Mouse (Mus musculus): Measurements from ENCODE around the gene Ran. TPM values are rescaled to one million over a fixed set of nuclear protein-coding genes. Genes with fewer than 3 reads are reported as not detected.

The Ran gene
- polyA plus RNA-seq, 1 experiment from 2014 or later, result 499 TPM

GRCm38 (mm10) chr5:129045641-129046580 is 26.0 kb downstream of the Ran start:
- WGBS (ENCODE audit: insufficient replicate concordance), result 61% methylated on average over 26 of the region's 26 CpGs
- H3K4me1 ChIP-seq (ENCODE audit: control insufficient read depth, insufficient read depth, low read length), result no peaks in the 10 kb centered on the region
- H3K27me3 ChIP-seq (ENCODE audit: control insufficient read depth, insufficient read depth, low read length), result no peaks in the 10 kb centered on the region
- ATAC-seq (replicated peaks; ENCODE audit: insufficient number of reproducible peaks, low FRiP score, low TSS enrichment), result no peak
- no peak overlapping the region for H3K4me3 ChIP-seq (ENCODE audit: low read depth, low read length)
- no peaks in the 10 kb centered on the region for H3K9me3 ChIP-seq (replicated peaks; ENCODE audit: control insufficient read depth, low read length)
- H3K4me2 ChIP-seq, result no peak overlapping the region
- no peaks in the 10 kb centered on the region for H3K36me3 ChIP-seq (ENCODE audit: control insufficient read depth, insufficient read depth, low read length)
- H3K9ac ChIP-seq (ENCODE audit: low read depth, low read length), result no peak overlapping the region
- no peak overlapping the region for H3K27ac ChIP-seq (ENCODE audit: low read depth, low read length)

GRCm38 (mm10) chr5:129049372-129049771 is 29.5 kb downstream of the Ran start:
- Histone ChIP-seq H3K36me3 (ENCODE audit: control insufficient read depth, insufficient read depth, low read length) (no peaks in the 10 kb centered on the region), H3K9ac (ENCODE audit: low read depth, low read length) (no peak overlapping the region), H3K27ac (ENCODE audit: low read depth, low read length) (no peak overlapping the region), H3K27me3 (ENCODE audit: control insufficient read depth, insufficient read depth, low read length) (no peaks in the 10 kb centered on the region), H3K9me3 (replicated peaks; ENCODE audit: control insufficient read depth, low read length) (no peaks in the 10 kb centered on the region), H3K4me1 (ENCODE audit: control insufficient read depth, insufficient read depth, low read length) (no peaks in the 10 kb centered on the region), H3K4me2 (no peak overlapping the region), H3K4me3 (ENCODE audit: low read depth, low read length) (no peak overlapping the region)
- 80% methylated on average over 9 of the region's 9 CpGs for WGBS (ENCODE audit: insufficient replicate concordance)
- no peak for ATAC-seq (replicated peaks; ENCODE audit: insufficient number of reproducible peaks, low FRiP score, low TSS enrichment)

GRCm38 (mm10) chr5:129051910-129052309 is 32.0 kb downstream of the Ran start:
- no peaks in the 10 kb centered on the region for H3K36me3 ChIP-seq (ENCODE audit: control insufficient read depth, insufficient read depth, low read length)
- H3K4me3 ChIP-seq (ENCODE audit: low read depth, low read length), result no peak overlapping the region
- 75% methylated on average over 3 of the region's 3 CpGs for WGBS (ENCODE audit: insufficient replicate concordance)
- H3K9me3 ChIP-seq (replicated peaks; ENCODE audit: control insufficient read depth, low read length), result no peaks in the 10 kb centered on the region
- no peak overlapping the region for H3K4me2 ChIP-seq
- H3K9ac ChIP-seq (ENCODE audit: low read depth, low read length), result no peak overlapping the region
- H3K27me3 ChIP-seq (ENCODE audit: control insufficient read depth, insufficient read depth, low read length), result no peaks in the 10 kb centered on the region
- ATAC-seq (replicated peaks; ENCODE audit: insufficient number of reproducible peaks, low FRiP score, low TSS enrichment), result no peak
- H3K27ac ChIP-seq (ENCODE audit: low read depth, low read length), result no peak overlapping the region
- no peaks in the 10 kb centered on the region for H3K4me1 ChIP-seq (ENCODE audit: control insufficient read depth, insufficient read depth, low read length)

- H3K36me3 ChIP-seq (ENCODE audit: control insufficient read depth, insufficient read depth, low read length), result no peaks in the 10 kb centered on the region
- H3K27ac ChIP-seq (ENCODE audit: low read depth, low read length), result no peak overlapping the region
- 45% methylated on average over 20 of the region's 20 CpGs for WGBS (ENCODE audit: insufficient replicate concordance)
- no peak overlapping the region for H3K9ac ChIP-seq (ENCODE audit: low read depth, low read length)
- H3K4me3 ChIP-seq (ENCODE audit: low read depth, low read length), result no peak overlapping the region
- H3K4me1 ChIP-seq (ENCODE audit: control insufficient read depth, insufficient read depth, low read length), result no peaks in the 10 kb centered on the region
- H3K9me3 ChIP-seq (replicated peaks; ENCODE audit: control insufficient read depth, low read length), result no peaks in the 10 kb centered on the region
- no peaks in the 10 kb centered on the region for H3K27me3 ChIP-seq (ENCODE audit: control insufficient read depth, insufficient read depth, low read length)
- ATAC-seq (replicated peaks; ENCODE audit: insufficient number of reproducible peaks, low FRiP score, low TSS enrichment), result no peak
- H3K4me2 ChIP-seq, result no peak overlapping the region
These were observed 32.9 kb downstream of the Ran start for GRCm38 (mm10) chr5:129052636-129053355.

GRCm38 (mm10) chr5:129054675-129055284 is 34.9 kb downstream of the Ran start:
- no peaks in the 10 kb centered on the region for H3K36me3 ChIP-seq (ENCODE audit: control insufficient read depth, insufficient read depth, low read length)
- no peaks in the 10 kb centered on the region for H3K4me1 ChIP-seq (ENCODE audit: control insufficient read depth, insufficient read depth, low read length)
- no peak overlapping the region for H3K27ac ChIP-seq (ENCODE audit: low read depth, low read length)
- H3K4me3 ChIP-seq (ENCODE audit: low read depth, low read length), result no peak overlapping the region
- no peaks in the 10 kb centered on the region for H3K27me3 ChIP-seq (ENCODE audit: control insufficient read depth, insufficient read depth, low read length)
- H3K4me2 ChIP-seq, result no peak overlapping the region
- no peak for ATAC-seq (replicated peaks; ENCODE audit: insufficient number of reproducible peaks, low FRiP score, low TSS enrichment)
- no peaks in the 10 kb centered on the region for H3K9me3 ChIP-seq (replicated peaks; ENCODE audit: control insufficient read depth, low read length)
- 72% methylated on average over 9 of the region's 9 CpGs for WGBS (ENCODE audit: insufficient replicate concordance)
- H3K9ac ChIP-seq (ENCODE audit: low read depth, low read length), result no peak overlapping the region

- no peaks in the 10 kb centered on the region for H3K9me3 ChIP-seq (replicated peaks; ENCODE audit: control insufficient read depth, low read length)
- no peak overlapping the region for H3K27ac ChIP-seq (ENCODE audit: low read depth, low read length)
- no peaks in the 10 kb centered on the region for H3K4me1 ChIP-seq (ENCODE audit: control insufficient read depth, insufficient read depth, low read length)
- H3K27me3 ChIP-seq (ENCODE audit: control insufficient read depth, insufficient read depth, low read length), result peaks cover 12% of the 10 kb centered on the region; the same call in 1 of the 2 replicates
- H3K36me3 ChIP-seq (ENCODE audit: control insufficient read depth, insufficient read depth, low read length), result no peaks in the 10 kb centered on the region
- ATAC-seq (replicated peaks; ENCODE audit: insufficient number of reproducible peaks, low FRiP score, low TSS enrichment), result no peak
- H3K4me3 ChIP-seq (ENCODE audit: low read depth, low read length), result no peak overlapping the region
- no peak overlapping the region for H3K9ac ChIP-seq (ENCODE audit: low read depth, low read length)
- 80% methylated on average over 3 of the region's 3 CpGs for WGBS (ENCODE audit: insufficient replicate concordance)
- H3K4me2 ChIP-seq, result no peak overlapping the region
These were observed 39.2 kb downstream of the Ran start for GRCm38 (mm10) chr5:129059116-129059515.

- Histone ChIP-seq H3K4me3 (ENCODE audit: low read depth, low read length) (no peak overlapping the region), H3K4me1 (ENCODE audit: control insufficient read depth, insufficient read depth, low read length) (no peaks in the 10 kb centered on the region), H3K27me3 (ENCODE audit: control insufficient read depth, insufficient read depth, low read length) (peaks cover 12% of the 10 kb centered on the region; the same call in 1 of the 2 replicates), H3K9ac (ENCODE audit: low read depth, low read length) (no peak overlapping the region), H3K9me3 (replicated peaks; ENCODE audit: control insufficient read depth, low read length) (no peaks in the 10 kb centered on the region), H3K36me3 (ENCODE audit: control insufficient read depth, insufficient read depth, low read length) (no peaks in the 10 kb centered on the region), H3K27ac (ENCODE audit: low read depth, low read length) (no peak overlapping the region), H3K4me2 (no peak overlapping the region)
- no peak for ATAC-seq (replicated peaks; ENCODE audit: insufficient number of reproducible peaks, low FRiP score, low TSS enrichment)
- WGBS (ENCODE audit: insufficient replicate concordance), result 23% methylated on average over 13 of the region's 13 CpGs
These were observed 41.7 kb downstream of the Ran start for GRCm38 (mm10) chr5:129061579-129061978.

- Histone ChIP-seq H3K9me3 (replicated peaks; ENCODE audit: control insufficient read depth, low read length) (no peaks in the 10 kb centered on the region), H3K4me2 (peak overlapping the region; percentile 49), H3K4me3 (ENCODE audit: low read depth, low read length) (no peak overlapping the region), H3K27me3 (ENCODE audit: control insufficient read depth, insufficient read depth, low read length) (peaks cover 12% of the 10 kb centered on the region; the same call in 1 of the 2 replicates), H3K27ac (ENCODE audit: low read depth, low read length) (no peak overlapping the region), H3K9ac (ENCODE audit: low read depth, low read length) (no peak overlapping the region), H3K4me1 (ENCODE audit: control insufficient read depth, insufficient read depth, low read length) (no peaks in the 10 kb centered on the region), H3K36me3 (ENCODE audit: control insufficient read depth, insufficient read depth, low read length) (no peaks in the 10 kb centered on the region)
- WGBS (ENCODE audit: insufficient replicate concordance), result 14% methylated on average over 21 of the region's 21 CpGs
- no peak for ATAC-seq (replicated peaks; ENCODE audit: insufficient number of reproducible peaks, low FRiP score, low TSS enrichment)
These were observed 43.3 kb downstream of the Ran start for GRCm38 (mm10) chr5:129063037-129063791.
